Mouse (Mus musculus): ENCODE data around the gene Prpf19.

Prpf19 gene

GRCm38 (mm10) chr19:10938771-10939170 is 43.7 kb downstream of the Prpf19 start:
- DNase-seq (ENCODE audit: low spot score): no peak

- peak; percentile 93 for DNase-seq (ENCODE audit: low spot score)
These were observed 45.2 kb downstream of the Prpf19 start for GRCm38 (mm10) chr19:10940097-10940800.

- peak; percentile 69 for DNase-seq (ENCODE audit: low spot score)
These were observed 45.9 kb downstream of the Prpf19 start for GRCm38 (mm10) chr19:10940801-10941457.

DNA sequence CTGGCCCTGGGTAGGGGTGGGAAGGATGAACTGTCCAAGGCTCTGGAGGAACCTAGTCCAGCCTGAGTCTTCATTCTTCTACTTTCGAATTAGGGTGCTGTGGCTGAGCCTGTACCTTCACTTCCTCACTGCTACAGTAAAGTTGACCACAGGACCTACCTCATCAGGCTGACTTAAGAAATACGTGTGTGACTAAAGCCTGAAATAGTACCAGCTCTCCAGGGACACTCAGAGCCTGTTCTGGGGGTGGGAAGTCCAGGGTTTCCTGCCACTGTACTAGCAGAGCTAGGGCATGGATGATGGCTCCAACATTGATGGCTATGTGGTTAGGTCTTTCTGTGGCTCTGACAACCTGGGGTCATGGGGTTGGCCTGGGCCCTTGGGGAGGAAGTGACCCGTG is 48.9 kb downstream of the Prpf19 start:
- DNase-seq (ENCODE audit: low spot score): no peak

- no peak for DNase-seq (ENCODE audit: low spot score)
These were observed 51.5 kb downstream of the Prpf19 start for GRCm38 (mm10) chr19:10946506-10946905.

- DNase-seq (ENCODE audit: low spot score): no peak
These were observed 52.2 kb downstream of the Prpf19 start for GRCm38 (mm10) chr19:10947219-10947618.

DNA sequence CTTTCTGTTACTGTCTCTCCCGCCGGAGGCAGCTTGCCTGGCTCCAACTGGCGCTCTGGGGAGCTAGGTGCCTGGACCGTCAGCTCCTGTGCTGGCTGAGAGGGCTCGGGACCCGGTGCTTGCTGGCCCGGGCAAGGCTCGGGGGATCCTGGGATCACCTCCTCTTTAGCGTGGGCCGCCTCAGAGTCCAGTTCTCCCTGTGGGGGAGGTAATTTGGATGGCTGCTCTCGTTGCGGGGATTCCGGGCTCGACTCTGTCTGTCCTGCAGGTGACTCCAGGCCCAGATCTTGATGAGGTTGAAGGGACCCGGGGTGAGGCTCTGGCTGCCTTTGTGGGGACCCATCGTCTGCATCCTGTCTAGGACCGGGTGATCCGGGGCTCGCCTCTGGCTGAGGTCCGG is 53.4 kb downstream of the Prpf19 start:
- DNase-seq (ENCODE audit: low spot score): no peak

DNA sequence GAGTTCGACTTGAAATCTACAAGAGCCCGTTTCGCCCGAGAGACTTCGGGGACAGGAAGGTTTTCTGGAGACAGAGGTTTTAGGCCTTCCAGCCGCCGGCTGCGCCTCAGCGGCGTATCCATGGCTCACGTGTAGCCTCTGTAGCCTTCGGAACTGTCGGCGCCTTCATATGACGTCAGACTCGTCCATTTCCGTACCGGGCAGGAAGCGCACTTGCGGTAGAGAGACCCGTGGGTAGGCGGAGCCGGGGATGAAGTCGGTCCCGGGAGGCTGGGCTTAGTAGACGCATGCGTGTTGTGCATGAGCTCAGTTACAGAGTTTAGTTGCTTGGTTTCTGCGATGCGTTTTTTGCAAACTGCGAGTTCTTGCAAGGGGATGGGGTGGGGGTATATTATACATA is 54.1 kb downstream of the Prpf19 start, which contains the start of gene Ccdc86:
TSS of gene Ccdc86 (minus strand) at position 155 of the 400 bp plus-strand sequence.
- DNase-seq (ENCODE audit: low spot score): peak; percentile 99

DNA sequence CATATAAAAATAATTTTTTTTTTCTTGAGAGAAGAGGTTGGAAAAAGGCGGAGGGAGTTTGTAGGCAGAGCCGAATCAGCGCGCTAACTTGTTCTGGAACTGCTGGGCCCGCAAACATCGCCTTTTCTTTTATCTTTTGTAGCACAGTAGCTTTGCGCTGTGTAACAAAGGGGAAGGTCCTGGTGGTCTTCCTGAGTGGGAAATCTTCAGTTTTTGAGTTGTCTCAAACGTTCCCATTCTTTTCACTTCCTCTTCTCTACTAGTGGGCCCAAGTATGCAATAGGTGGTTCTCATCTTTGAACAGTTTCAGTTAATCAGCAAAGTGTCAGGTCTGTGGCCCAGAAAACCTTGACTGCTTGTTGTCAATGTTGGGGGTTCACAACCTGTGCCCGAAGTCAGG is 54.5 kb downstream of the Prpf19 start:
- DNase-seq (ENCODE audit: low spot score): no peak

GRCm38 (mm10) chr19:10952021-10952939 is 57.2 kb downstream of the Prpf19 start:
- DNase-seq (ENCODE audit: low spot score): peak; percentile 51

Measured in embryo, embryonic 10.5 days (tissue).